Mouse (Mus musculus) forebrain, embryonic 14.5 days (tissue): ENCODE measurements at regions not wholly inside any gene's neighbourhood (a gene's known extent, or its start where the extent isn't known, plus 50 kb on each side); places are given as distances from the start of the nearest gene placed in this dataset.

Experiments used
- ATAC-seq: fragments of 200-750 bp; cut with Nextera tagmentation; 2 replicates; pipeline ENCODE4 v1.8.0; 2017; ENCODE audit warnings: mild to moderate bottlenecking, moderate library complexity
- DNase-seq: peaks from one replicate; pipeline ENCODE4 v3.0.0-alpha.2; 2015; ENCODE audit warnings: low spot score
- H3K27ac ChIP-seq: fragments of 300-500 bp; sonication (generic); 2 replicates; pipeline ENCODE4 v1.5.1; 2014; ENCODE audit warnings: low read depth, mild to moderate bottlenecking, control low read depth, low read length, moderate library complexity
- H3K27me3 ChIP-seq: fragments of 300-500 bp; sonication (generic); replicated peaks from 2 replicates; pipeline ENCODE4 v1.6.1; 2014; ENCODE audit warnings: low read length, control low read depth, mixed read lengths; ENCODE audit not compliant: control insufficient read depth, insufficient read depth
- H3K36me3 ChIP-seq: fragments of 300-500 bp; sonication (generic); 2 replicates; pipeline ENCODE4 v1.6.1; 2014; ENCODE audit warnings: low read length, control low read depth; ENCODE audit not compliant: control insufficient read depth, insufficient read depth
- H3K4me1 ChIP-seq: fragments of 300-500 bp; sonication (generic); 2 replicates; pipeline ENCODE4 v1.6.1; 2014; ENCODE audit warnings: antibody characterized with exemption, low read length, control low read depth; ENCODE audit not compliant: control insufficient read depth, insufficient read depth
- H3K4me2 ChIP-seq: fragments of 300-500 bp; sonication (generic); 2 replicates; pipeline ENCODE4 v1.6.1; 2014; ENCODE audit warnings: mild to moderate bottlenecking, control low read depth, low read length
- H3K4me3 ChIP-seq: fragments of 300-500 bp; sonication (generic); 2 replicates; pipeline ENCODE4 v1.5.1; 2014; ENCODE audit warnings: low read depth, low read length, control low read depth
- H3K9ac ChIP-seq: fragments of 300-500 bp; sonication (generic); 2 replicates; pipeline ENCODE4 v1.6.1; 2014; ENCODE audit warnings: mild to moderate bottlenecking, low read length, control low read depth, moderate library complexity
- H3K9me3 ChIP-seq: fragments of 300-500 bp; sonication (generic); replicated peaks from 2 replicates; pipeline ENCODE4 v1.6.1; 2016; ENCODE audit warnings: low read length, control low read depth, mixed read lengths; ENCODE audit not compliant: control insufficient read depth
- WGBS: fragments of 180-500 bp; shearing (Covaris S2); extraction: QIAGEN DNeasy Blood & Tissue Kit; methylation state at CpG from one replicate; pipeline ENCODE4 v1.1.7; 2014; 5-methylcytosine and 5-hydroxymethylcytosine counted together

DNA sequence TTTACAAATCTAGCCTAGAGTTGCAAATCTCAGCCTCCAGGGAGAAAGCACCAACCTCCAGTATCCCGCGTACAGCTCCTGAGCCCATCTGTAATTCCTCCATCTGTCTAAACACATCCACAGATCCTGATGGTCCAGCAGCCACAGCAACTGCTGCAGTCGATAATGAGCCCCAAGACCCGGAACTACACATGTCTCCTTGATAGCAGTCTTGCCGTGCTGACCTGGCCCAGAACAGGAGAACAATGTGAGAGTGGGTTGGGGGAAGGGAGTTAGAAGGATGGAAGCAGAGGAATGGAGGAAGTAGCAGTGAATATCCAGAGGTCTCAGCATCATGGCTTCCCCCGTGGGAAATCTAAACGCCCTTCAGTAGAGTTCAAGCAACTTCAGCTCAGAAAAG lies 152.8 kb upstream of the Zmiz1 start:
- no peaks in the 10 kb centered on the region for H3K36me3 ChIP-seq
- H3K4me1 ChIP-seq, result peaks cover 23% of the 10 kb centered on the region
- no peak overlapping the region for H3K4me3 ChIP-seq
- peaks cover 5% of the 10 kb centered on the region; the same call in 1 of the 2 replicates for H3K27me3 ChIP-seq
- H3K9ac ChIP-seq, result no peak overlapping the region
- H3K27ac ChIP-seq, result no peak overlapping the region
- DNase-seq (no peak), ATAC-seq (no peak)
- no peaks in the 10 kb centered on the region for H3K9me3 ChIP-seq
- WGBS, result 77% methylated on average over 7 of the region's 7 CpGs
- H3K4me2 ChIP-seq, result no peak overlapping the region

- 83% methylated on average over 3 of the region's 3 CpGs for WGBS
- H3K36me3 ChIP-seq, result no peaks in the 10 kb centered on the region
- H3K4me1 ChIP-seq, result peaks cover 25% of the 10 kb centered on the region
- ATAC-seq (no peak), DNase-seq (no peak)
- H3K27me3 ChIP-seq, result peaks cover 5% of the 10 kb centered on the region; the same call in 1 of the 2 replicates
- no peaks in the 10 kb centered on the region for H3K9me3 ChIP-seq
- H3K4me3 ChIP-seq, result no peak overlapping the region
- no peak overlapping the region for H3K9ac ChIP-seq
- H3K27ac ChIP-seq, result no peak overlapping the region
- H3K4me2 ChIP-seq, result no peak overlapping the region
Observed at GRCm38 (mm10) chr14:25306961-25307654, 151.9 kb upstream of the Zmiz1 start.

DNA sequence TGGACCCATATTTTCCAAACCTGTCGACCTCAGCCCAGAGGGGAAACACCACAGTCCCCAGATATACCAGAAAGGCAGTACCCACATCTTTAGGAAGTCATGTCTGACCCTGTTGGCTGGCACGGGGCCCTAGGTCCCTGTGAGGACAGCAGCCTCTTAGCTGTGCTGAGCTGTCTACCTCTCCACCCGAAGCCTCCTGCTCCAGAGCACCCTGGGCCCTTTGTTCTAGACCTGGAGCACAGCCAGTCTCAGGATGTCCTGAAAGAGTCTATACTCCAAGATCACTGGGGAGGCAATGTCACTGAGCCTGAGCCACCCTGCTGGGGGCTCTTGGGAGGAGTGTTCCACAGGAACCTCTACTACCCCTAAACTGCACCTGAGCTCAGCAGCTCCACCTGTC lies 150.9 kb upstream of the Zmiz1 start:
- H3K4me3 ChIP-seq, result no peak overlapping the region
- H3K36me3 ChIP-seq, result no peaks in the 10 kb centered on the region
- no peak overlapping the region for H3K9ac ChIP-seq
- ATAC-seq (no peak), DNase-seq (no peak)
- peaks cover 5% of the 10 kb centered on the region; the same call in 1 of the 2 replicates for H3K27me3 ChIP-seq
- 74% methylated on average over 3 of the region's 3 CpGs for WGBS
- no peak overlapping the region for H3K4me2 ChIP-seq
- H3K9me3 ChIP-seq, result no peaks in the 10 kb centered on the region
- H3K4me1 ChIP-seq, result peaks cover 29% of the 10 kb centered on the region
- no peak overlapping the region for H3K27ac ChIP-seq

DNA sequence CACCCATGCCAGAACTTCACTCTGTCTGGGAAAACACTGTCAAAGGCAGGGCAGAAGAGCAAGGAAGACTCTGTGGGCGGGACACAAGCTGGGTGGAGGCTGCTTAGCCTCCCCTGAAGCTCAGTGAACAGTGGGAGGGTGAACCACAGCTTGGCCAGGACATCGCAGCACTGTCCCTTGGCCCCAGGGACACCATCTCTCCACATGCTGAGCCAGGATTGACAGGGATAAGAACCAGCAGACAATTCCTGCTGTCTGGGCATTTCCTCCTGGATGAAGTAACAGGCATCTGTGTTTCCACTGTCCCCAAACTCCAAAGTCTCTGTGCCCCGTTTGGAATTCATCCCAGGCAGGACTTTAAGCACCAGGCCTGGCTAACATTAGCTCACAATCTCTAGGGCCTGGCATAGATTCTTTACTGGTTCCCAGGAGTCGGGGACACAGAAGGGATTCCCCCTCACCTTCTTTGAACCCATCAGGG lies 148.3 kb upstream of the Zmiz1 start:
- H3K27me3 ChIP-seq, result peaks cover 3% of the 10 kb centered on the region; the same call in 1 of the 2 replicates
- no peaks in the 10 kb centered on the region for H3K9me3 ChIP-seq
- no peak overlapping the region for H3K9ac ChIP-seq
- no peak overlapping the region for H3K27ac ChIP-seq
- H3K4me2 ChIP-seq, result no peak overlapping the region
- no peak for DNase-seq
- H3K36me3 ChIP-seq, result no peaks in the 10 kb centered on the region
- 65% methylated on average over 4 of the region's 4 CpGs for WGBS
- ATAC-seq, result no peak
- H3K4me1 ChIP-seq, result peaks cover 17% of the 10 kb centered on the region
- H3K4me3 ChIP-seq, result no peak overlapping the region

DNA sequence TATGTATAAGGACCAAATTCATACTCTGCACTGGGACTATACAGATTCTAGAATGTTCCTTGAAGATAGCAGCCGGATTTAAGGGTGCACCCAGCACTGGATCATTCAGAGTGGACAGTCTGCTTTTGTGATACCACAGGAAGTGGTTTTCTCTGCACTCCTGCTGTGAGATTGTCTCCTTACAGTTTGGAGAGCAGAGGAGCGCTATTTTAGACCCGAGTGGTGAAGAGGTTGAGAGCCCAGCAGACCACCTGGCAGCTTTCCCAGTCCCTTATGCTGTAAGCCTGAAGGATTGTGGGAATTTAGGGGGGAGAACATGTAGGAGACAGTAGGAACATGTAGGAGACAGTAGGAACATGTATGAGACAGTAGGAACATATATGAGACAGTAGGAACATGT lies 147.5 kb upstream of the Zmiz1 start:
- no peaks in the 10 kb centered on the region for H3K36me3 ChIP-seq
- peaks cover 20% of the 10 kb centered on the region for H3K4me1 ChIP-seq
- no peak overlapping the region for H3K4me3 ChIP-seq
- H3K9ac ChIP-seq, result no peak overlapping the region
- no peak for ATAC-seq
- peaks cover 3% of the 10 kb centered on the region; the same call in 1 of the 2 replicates for H3K27me3 ChIP-seq
- no peaks in the 10 kb centered on the region for H3K9me3 ChIP-seq
- H3K27ac ChIP-seq, result no peak overlapping the region
- DNase-seq, result no peak
- H3K4me2 ChIP-seq, result no peak overlapping the region
- WGBS, result 47% methylated on average over 3 of the region's 3 CpGs

DNA sequence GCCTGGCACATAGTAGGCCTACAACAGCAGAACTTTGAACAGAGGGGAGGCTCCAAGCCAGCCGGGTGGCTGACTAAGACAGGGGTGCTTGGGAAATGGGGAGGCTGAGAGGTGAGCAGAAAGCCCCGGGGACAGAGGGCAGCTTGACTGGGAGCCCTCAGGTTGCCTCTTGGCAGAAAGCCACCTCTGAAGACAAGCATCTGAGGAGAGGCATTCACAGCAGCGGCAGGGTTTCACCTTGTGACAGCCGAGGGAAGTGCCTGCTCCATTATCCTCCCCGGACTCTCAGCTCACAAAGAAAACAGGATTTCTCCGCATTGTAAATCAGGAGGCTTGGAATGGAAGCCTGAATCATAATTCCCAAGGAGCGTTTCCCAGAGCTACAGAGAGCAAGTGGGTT lies 146.8 kb upstream of the Zmiz1 start:
- Histone ChIP-seq H3K27me3 (peaks cover 3% of the 10 kb centered on the region; the same call in 1 of the 2 replicates), H3K27ac (peak overlapping the region; percentile 66), H3K4me1 (peaks cover 25% of the 10 kb centered on the region), H3K36me3 (no peaks in the 10 kb centered on the region), H3K4me3 (no peak overlapping the region), H3K4me2 (no peak overlapping the region), H3K9ac (no peak overlapping the region), H3K9me3 (no peaks in the 10 kb centered on the region)
- DNase-seq (peak; percentile 65), ATAC-seq (no peak; the same call in 1 of the 2 replicates)
- WGBS, result 4% methylated on average over 7 of the region's 7 CpGs

DNA sequence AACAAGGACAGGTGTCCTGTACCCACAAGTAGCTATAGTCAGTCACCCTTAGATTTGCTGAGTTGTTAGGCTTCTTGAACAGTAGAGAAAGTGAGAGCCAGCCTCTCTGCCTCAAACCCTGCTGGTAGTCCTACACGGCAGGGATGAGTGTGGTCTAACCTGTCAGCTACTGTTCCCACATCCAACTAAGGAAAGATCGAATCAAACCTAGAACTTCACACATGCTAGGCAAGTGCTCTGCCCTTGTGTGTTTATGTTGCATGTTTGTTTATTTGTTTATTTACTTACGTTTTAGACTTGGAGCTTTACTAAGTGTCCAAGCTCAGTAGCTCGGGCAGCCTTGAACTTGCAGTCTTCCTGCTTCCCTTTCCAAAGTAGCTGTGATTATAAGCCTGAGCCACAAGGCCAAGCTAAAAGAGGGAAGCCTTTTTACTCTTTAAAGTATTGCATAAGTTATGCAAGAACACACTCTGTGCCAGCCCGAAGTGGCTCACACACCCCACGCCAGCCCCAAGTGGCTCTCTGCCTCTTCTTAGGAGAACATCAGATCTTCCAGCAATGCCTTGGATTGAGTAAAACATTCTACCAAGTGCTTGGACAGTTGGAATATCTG lies 146.1 kb upstream of the Zmiz1 start:
- DNase-seq, result no peak
- Histone ChIP-seq H3K4me3 (no peak overlapping the region), H3K4me2 (no peak overlapping the region), H3K27me3 (peaks cover 3% of the 10 kb centered on the region; the same call in 1 of the 2 replicates), H3K4me1 (peaks cover 30% of the 10 kb centered on the region), H3K9ac (no peak overlapping the region), H3K36me3 (no peaks in the 10 kb centered on the region), H3K27ac (0 out of 2 replicates have a peak overlapping the region, but pooled peaks have one; percentile 66), H3K9me3 (no peaks in the 10 kb centered on the region)
- ATAC-seq, result no peak
- WGBS, result 85% methylated on average over 6 of the region's 6 CpGs

GRCm38 (mm10) chr14:25313693-25314240 lies 145.2 kb upstream of the Zmiz1 start:
- H3K27me3 ChIP-seq, result peaks cover 3% of the 10 kb centered on the region; the same call in 1 of the 2 replicates
- WGBS, result 88% methylated on average over 4 of the region's 4 CpGs
- H3K27ac ChIP-seq, result no peak overlapping the region
- ATAC-seq (no peak), DNase-seq (no peak)
- H3K4me2 ChIP-seq, result no peak overlapping the region
- H3K36me3 ChIP-seq, result no peaks in the 10 kb centered on the region
- no peak overlapping the region for H3K4me3 ChIP-seq
- H3K4me1 ChIP-seq, result peaks cover 39% of the 10 kb centered on the region
- no peaks in the 10 kb centered on the region for H3K9me3 ChIP-seq
- H3K9ac ChIP-seq, result no peak overlapping the region

GRCm38 (mm10) chr14:25316491-25316890 lies 142.5 kb upstream of the Zmiz1 start:
- H3K4me1 ChIP-seq, result peaks cover 48% of the 10 kb centered on the region
- 88% methylated on average over 5 of the region's 5 CpGs for WGBS
- ATAC-seq, result no peak
- H3K4me2 ChIP-seq, result no peak overlapping the region
- peak overlapping the region; percentile 95 for H3K27ac ChIP-seq
- no peaks in the 10 kb centered on the region for H3K9me3 ChIP-seq
- no peaks in the 10 kb centered on the region for H3K36me3 ChIP-seq
- no peaks in the 10 kb centered on the region for H3K27me3 ChIP-seq
- no peak overlapping the region for H3K4me3 ChIP-seq
- DNase-seq, result no peak
- H3K9ac ChIP-seq, result no peak overlapping the region
